ENCODE assay signal across 24 mouse cellular contexts in the genomic region with DNA sequence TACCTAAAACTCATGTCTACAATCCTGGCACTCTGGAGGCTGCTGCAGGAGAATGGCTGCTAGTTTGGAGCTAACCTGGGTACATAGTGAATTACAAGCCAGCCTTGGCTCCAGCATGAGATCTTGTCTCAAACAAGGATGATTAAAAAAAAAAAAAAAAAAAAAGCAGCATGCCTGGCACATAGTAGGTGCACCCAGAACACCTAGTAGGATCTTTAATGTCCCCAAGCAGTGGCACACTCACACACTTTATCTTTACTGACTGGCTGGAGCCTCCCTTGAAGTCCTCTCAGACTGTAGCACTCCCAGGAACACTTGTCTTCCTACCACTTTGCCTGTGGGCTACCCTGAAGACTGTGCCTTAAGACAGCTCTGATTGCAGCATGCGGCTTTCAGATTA. TPM values are rescaled to one million over a fixed set of nuclear protein-coding genes. Genes with fewer than 3 reads are reported as not detected.
DNase-seq lines count a peak whose midpoint lies in the region; ATAC-seq and TF ChIP-seq lines count a peak whose summit lies in the region.
"Had no signal": no experiment of that assay in that cellular context is flagged by ENCODE, and none has a peak within 500 bp of the region (broad histone marks: within the 10 kb centered on the region; RNA-seq: fewer than 3 reads in every experiment).

No protein-coding gene starts in this region.

- no peaks in the 10 kb centered on the region for H3K36me3 ChIP-seq in heart, embryonic 13.5 days
- no peaks in the 10 kb centered on the region for H3K36me3 ChIP-seq in CH12.LX (replicated peaks in 1 of 2; ENCODE audit: control insufficient read depth in 1 of 2, insufficient read depth in 1 of 2, low read length in 1 of 2)
- H3K36me3 ChIP-seq in limb, embryonic 10.5 days, result no peaks in the 10 kb centered on the region
- H3K36me3 ChIP-seq: embryonic facial prominence, embryonic 10.5 days; embryonic facial prominence, embryonic 13.5 days; forebrain, embryonic 10.5 days; forebrain, embryonic 15.5 days; heart, embryonic 12.5 days had no signal

- H3K4me2 ChIP-seq in heart, embryonic 13.5 days, result no peak overlapping the region
- no peak overlapping the region for H3K4me2 ChIP-seq in CH12.LX (ENCODE audit: insufficient read depth, low read depth, poor library complexity, severe bottlenecking)
- H3K4me2 ChIP-seq: embryonic facial prominence, embryonic 13.5 days; forebrain, embryonic 15.5 days; heart, embryonic 12.5 days; hindbrain, embryonic 14.5 days had no signal

- H3K9ac ChIP-seq in heart, embryonic 13.5 days, result no peak overlapping the region
- H3K9ac ChIP-seq in CH12.LX (ENCODE audit: insufficient read depth, low read depth), result no peak overlapping the region
- H3K9ac ChIP-seq: embryonic facial prominence, embryonic 13.5 days; forebrain, embryonic 15.5 days; heart, embryonic 12.5 days; hindbrain, embryonic 14.5 days had no signal

- H3K27me3 ChIP-seq in heart, embryonic 13.5 days (replicated peaks), result no peaks in the 10 kb centered on the region
- peaks cover 42% of the 10 kb centered on the region for H3K27me3 ChIP-seq in CH12.LX (replicated peaks)
- H3K27me3 ChIP-seq in limb, embryonic 10.5 days (ENCODE audit: low read depth, poor library complexity, severe bottlenecking), result no peaks in the 10 kb centered on the region
- H3K27me3 ChIP-seq: embryonic facial prominence, embryonic 13.5 days; forebrain, embryonic 15.5 days; heart, embryonic 12.5 days had no signal

- 94% methylated on average over 1 of the region's 1 CpGs for WGBS in heart, embryonic 13.5 days
- WGBS in limb, embryonic 10.5 days, result 97% methylated on average over 1 of the region's 1 CpGs

- TF ChIP-seq CTCF in gastrocnemius, adult 2 months (IDR thresholded peaks at IDR 0.05), result no peak
- TF ChIP-seq CTCF in CH12.LX (conservative IDR thresholded peaks at IDR 0.05 in 1 of 2, IDR thresholded peaks at IDR 0.05 in 1 of 2; ENCODE audit: low read depth in 2 of 2, low read length in 2 of 2), result no peak
- TF ChIP-seq CTCF in embryonic fibroblast, embryonic 13.5 days (IDR thresholded peaks at IDR 0.05; ENCODE audit: borderline replicate concordance, insufficient read depth, low read length), result no peak

- peak overlapping the region; percentile 69 for H3K27ac ChIP-seq in gastrocnemius, adult 2 months
- H3K27ac ChIP-seq in heart, embryonic 13.5 days (replicated peaks), result peak overlapping the region; percentile 70; the same call in 1 of the 2 replicates
- no peak overlapping the region for H3K27ac ChIP-seq in CH12.LX (ENCODE audit: insufficient read depth, low read depth)
- H3K27ac ChIP-seq in embryonic fibroblast, embryonic 13.5 days (ENCODE audit: insufficient read depth, low read length), result peak overlapping the region; percentile 68; the same call in 1 of the 2 replicates
- H3K27ac ChIP-seq in limb, embryonic 10.5 days, result no peak overlapping the region
- H3K27ac ChIP-seq: embryonic facial prominence, embryonic 10.5 days; embryonic facial prominence, embryonic 13.5 days; forebrain, embryonic 15.5 days; hindbrain, embryonic 14.5 days; hindbrain, postnatal 0 days had no signal

- peaks cover 97% of the 10 kb centered on the region for H3K4me1 ChIP-seq in heart, embryonic 13.5 days
- H3K4me1 ChIP-seq in CH12.LX (ENCODE audit: control insufficient read depth in 1 of 2, insufficient read depth in 2 of 2), result no peaks in the 10 kb centered on the region
- H3K4me1 ChIP-seq in embryonic fibroblast, embryonic 13.5 days (ENCODE audit: control insufficient read depth, insufficient read depth, low read length), result peaks cover 21% of the 10 kb centered on the region
- H3K4me1 ChIP-seq in limb, embryonic 10.5 days, result peaks cover 68% of the 10 kb centered on the region

- TF ChIP-seq POLR2A in CH12.LX (IDR thresholded peaks at IDR 0.05; ENCODE audit: low read depth, low read length), result no peak
- no peak for TF ChIP-seq POLR2A in embryonic fibroblast, embryonic 13.5 days (IDR thresholded peaks at IDR 0.05; ENCODE audit: low read depth, low read length)

- H3K4me3 ChIP-seq in gastrocnemius, adult 2 months, result no peak overlapping the region
- H3K4me3 ChIP-seq in heart, embryonic 13.5 days, result no peak overlapping the region
- no peak overlapping the region for H3K4me3 ChIP-seq in CH12.LX (replicated peaks in 1 of 3; ENCODE audit: low read depth in 2 of 3, low read length in 2 of 3, poor library complexity in 1 of 3)
- H3K4me3 ChIP-seq in embryonic fibroblast, embryonic 13.5 days (ENCODE audit: insufficient read depth, low read length), result no peak overlapping the region
- no peak overlapping the region for H3K4me3 ChIP-seq in limb, embryonic 10.5 days
- H3K4me3 ChIP-seq: embryonic facial prominence, embryonic 10.5 days; embryonic facial prominence, embryonic 13.5 days; forebrain, embryonic 10.5 days; forebrain, embryonic 15.5 days; heart, embryonic 12.5 days had no signal

- in situ Hi-C loops in CH12.LX (cut with MboI; ENCODE audit: low pct_ligation_motif_present, low pct_unique_long_range_greater_than_20kb, low sequenced_read_pairs), result loop anchor here (5.0 kb wide), 1 partner anchor 42 kb away; no protein-coding TSS in a partner anchor

- TF ChIP-seq RAD21 in CH12.LX (IDR thresholded peaks at IDR 0.05; ENCODE audit: low read depth, low read length), result no peak

- no peaks in the 10 kb centered on the region for H3K79me2 ChIP-seq in CH12.LX (replicated peaks; ENCODE audit: control insufficient read depth, extremely low read depth, insufficient read depth, poor library complexity, severe bottlenecking)

- ATAC-seq in heart, embryonic 13.5 days (ENCODE audit: extremely low read depth, insufficient number of reproducible peaks, low FRiP score, low TSS enrichment), result no peak
- ATAC-seq: forebrain, embryonic 15.5 days; hindbrain, postnatal 0 days; inflammation-experienced regulatory T-cells, adult 6 months; intestine, embryonic 16.5 days had no signal

- H3K9me3 ChIP-seq in heart, embryonic 13.5 days, result no peaks in the 10 kb centered on the region
- H3K9me3 ChIP-seq in CH12.LX (replicated peaks; ENCODE audit: low read length), result no peaks in the 10 kb centered on the region
- H3K9me3 ChIP-seq in limb, embryonic 10.5 days (replicated peaks), result no peaks in the 10 kb centered on the region
- H3K9me3 ChIP-seq: embryonic facial prominence, embryonic 10.5 days; embryonic facial prominence, embryonic 13.5 days; forebrain, embryonic 10.5 days; forebrain, embryonic 15.5 days; G1E; heart, embryonic 12.5 days had no signal

- dilution Hi-C loops in CH12.LX (cut with MboI; ENCODE audit: extremely low pct_ligation_motif_present, extremely low pct_unique_long_range_greater_than_20kb, low sequenced_read_pairs), result no loop called here

- TF ChIP-seq EP300 in CH12.LX (IDR thresholded peaks at IDR 0.05; ENCODE audit: low read length), result no peak

- no peak for DNase-seq in gastrocnemius, adult 2 months
- no peak for DNase-seq in gastrocnemius, postnatal 36 days
- DNase-seq in heart, postnatal 10 days, result no peak
- DNase-seq in CH12.LX (ENCODE audit: extremely low read depth), result no peak
- no peak for DNase-seq in limb, embryonic 10.5 days (ENCODE audit: low spot score)
- DNase-seq in left cerebral cortex, postnatal 14 days (ENCODE audit: low spot score in 2 of 2), result no peak
- DNase-seq: cerebellum, adult 11-12 months; cerebellum, adult 8-10 months; cerebellum, postnatal 10 days; cerebellum, postnatal 36 days; embryo, embryonic 11 days; gastrocnemius, postnatal 10 days had no signal

- intact Hi-C loops in gastrocnemius, adult 2 months (cut with DNase I), result no loop called here
- intact Hi-C loops in gastrocnemius, postnatal 36 days (cut with DNase I), result no loop called here
- intact Hi-C loops in heart, postnatal 10 days (cut with DNase I), result no loop called here
- intact Hi-C loops in left cerebral cortex, postnatal 14 days (cut with DNase I), result no loop called here

TF ChIP-seq in CH12.LX, 34 proteins besides CTCF, POLR2A, EP300 and RAD21:
- TF ChIP-seq BHLHE40 (IDR thresholded peaks at IDR 0.05; ENCODE audit: low read depth, low read length) (no peak), ZKSCAN1 (IDR thresholded peaks at IDR 0.05; ENCODE audit: borderline replicate concordance, low read depth, low read length) (peak; percentile 84)

RNA-seq across cellular contexts. Expression of a gene that starts 22.9 kb away (rescaled TPM):
- total RNA-seq in gastrocnemius, adult 2 months (2021), result 10 to 100 TPM in 1 of 2 experiments, 1 to 10 TPM in 1; 5.8 to 11.4 TPM
- total RNA-seq in gastrocnemius, postnatal 36 days (2021), result 1 to 10 TPM; 5.1 to 5.9 TPM
- polyA plus RNA-seq in heart, embryonic 13.5 days (2015; fragmentation: Nextera tagmentation; extraction: Ambion mirVana), result 11.9 and 12.2 TPM in 2 replicates
- total RNA-seq in heart, postnatal 10 days (2021), result 10 to 100 TPM; 37.2 to 42.1 TPM
- total RNA-seq in CH12.LX (2012; rRNA removed) (0.08 and 0.17 TPM in 2 replicates), CH12.LX (2014; rRNA removed) (0.66 TPM in 2 replicates)
- polyA plus RNA-seq in CH12.LX (2012; ENCODE audit: insufficient read length, low read depth), result 0.56 and 0.63 TPM in 2 replicates
- polyA plus RNA-seq in embryonic fibroblast, embryonic 13.5 days (2011; ENCODE audit: insufficient read length, low read depth, missing spikeins), result 18.0 and 31.4 TPM in 2 replicates
- 13.0 and 14.1 TPM in 2 replicates for polyA plus RNA-seq in limb, embryonic 10.5 days (2016; fragmentation: Nextera tagmentation; extraction: Ambion mirVana)
- 10 to 100 TPM; 37.2 to 44.3 TPM for total RNA-seq in left cerebral cortex, postnatal 14 days (2021)

RNA-seq across cellular contexts. Expression of a gene that starts 46.8 kb away (rescaled TPM):
- total RNA-seq in gastrocnemius, adult 2 months (2021), result under 1 TPM; 0.13 to 0.28 TPM
- under 1 TPM; 0.10 to 0.37 TPM for total RNA-seq in gastrocnemius, postnatal 36 days (2021)
- polyA plus RNA-seq in heart, embryonic 13.5 days (2015; fragmentation: Nextera tagmentation; extraction: Ambion mirVana), result 1.3 and 1.4 TPM in 2 replicates
- total RNA-seq in heart, postnatal 10 days (2021), result 10 to 100 TPM; 15.1 to 17.1 TPM
- total RNA-seq in CH12.LX (2012; rRNA removed) (0.17 TPM in 1 of 2 replicates, not detected in the other), CH12.LX (2014; rRNA removed) (not detected in 2 replicates)
- not detected in 2 replicates for polyA plus RNA-seq in CH12.LX (2012; ENCODE audit: insufficient read length, low read depth)
- polyA plus RNA-seq in embryonic fibroblast, embryonic 13.5 days (2011; ENCODE audit: insufficient read length, low read depth, missing spikeins), result 0.20 and 0.91 TPM in 2 replicates
- polyA plus RNA-seq in limb, embryonic 10.5 days (2016; fragmentation: Nextera tagmentation; extraction: Ambion mirVana), result 0.67 and 0.86 TPM in 2 replicates
- total RNA-seq in left cerebral cortex, postnatal 14 days (2021), result 1 to 10 TPM; 2.2 to 3.1 TPM

Comparison
In these comparisons a context has a peak if more than half of its experiments do, and no peak if none do; other contexts are left out.
1. H3K27ac ChIP-seq: peak in gastrocnemius, adult 2 months (single experiment), heart, embryonic 13.5 days (single experiment) and embryonic fibroblast, embryonic 13.5 days (single experiment); none in CH12.LX (single experiment) and limb, embryonic 10.5 days (single experiment).